Mouse (Mus musculus): ENCODE measurements around the gene P2ry2. TPM values are rescaled to one million over a fixed set of nuclear protein-coding genes. Genes with fewer than 3 reads are reported as not detected.

P2ry2 gene
- total and polyA plus RNA-seq, 2 experiments from 2014 or later: 0.24 to 0.67 TPM

DNA sequence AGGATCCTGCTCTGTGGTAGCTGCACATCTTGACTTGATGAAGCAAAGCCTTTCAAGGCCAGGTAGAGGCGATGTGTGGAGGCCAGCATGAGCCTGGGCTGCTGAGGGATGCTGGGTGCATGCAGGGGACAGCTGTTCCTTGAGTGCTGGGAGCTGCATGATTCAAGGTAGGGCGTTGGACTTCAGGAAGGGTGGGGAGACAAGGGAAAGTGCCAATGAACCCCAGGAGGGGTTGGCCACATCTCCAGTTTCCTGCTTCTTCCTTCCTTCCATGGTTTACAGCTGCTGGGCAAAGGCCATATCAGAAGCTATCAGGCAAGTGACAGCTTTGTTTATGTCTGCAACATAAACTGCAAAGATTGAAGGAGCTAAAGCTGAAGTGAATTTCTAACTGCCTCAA, 28.9 kb upstream of the P2ry2 start:
- TF ChIP-seq CTCF (IDR thresholded peaks at IDR 0.05; ENCODE audit: low read depth): no peak
- Histone ChIP-seq H3K9ac (no peak overlapping the region), H3K4me2 (ENCODE audit: low read depth) (no peak overlapping the region), H3K36me3 (ENCODE audit: insufficient read depth) (no peaks in the 10 kb centered on the region), H3K9me3 (ENCODE audit: low read length) (no peaks in the 10 kb centered on the region), H3K27me3 (ENCODE audit: insufficient read depth, low read length) (no peaks in the 10 kb centered on the region), H3K27ac (ENCODE audit: low read depth, low read length) (no peak overlapping the region), H3K4me3 (ENCODE audit: low read depth, low read length) (no peak overlapping the region), H3K4me1 (ENCODE audit: insufficient read depth) (no peaks in the 10 kb centered on the region)
- 71% methylated on average over 2 of the region's 2 CpGs for WGBS
- DNase-seq (no peak), ATAC-seq (no peak)

DNA sequence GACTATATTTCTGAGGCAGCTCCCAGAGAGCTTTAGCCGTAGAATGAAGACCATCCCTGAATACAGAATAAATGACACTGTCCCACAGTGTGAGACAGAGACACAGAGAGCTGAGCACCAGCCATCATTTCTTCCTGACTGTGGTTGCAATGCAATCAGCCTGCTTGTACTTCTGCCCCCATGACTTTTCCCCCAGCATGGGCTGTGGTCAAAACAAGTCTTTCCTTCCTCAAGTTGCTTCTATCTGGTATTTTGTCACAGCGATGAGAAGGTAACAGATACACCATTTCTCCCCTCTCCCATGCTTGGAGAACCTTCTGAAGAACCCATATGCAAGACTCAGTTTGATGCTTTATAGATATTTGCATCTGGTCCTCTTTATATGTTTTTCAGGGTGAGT, 20.7 kb upstream of the P2ry2 start:
- no peaks in the 10 kb centered on the region for H3K9me3 ChIP-seq (ENCODE audit: low read length)
- H3K4me3 ChIP-seq (ENCODE audit: low read depth, low read length): no peak overlapping the region
- H3K4me2 ChIP-seq (ENCODE audit: low read depth): no peak overlapping the region
- no peaks in the 10 kb centered on the region for H3K4me1 ChIP-seq (ENCODE audit: insufficient read depth)
- no peak for TF ChIP-seq CTCF (IDR thresholded peaks at IDR 0.05; ENCODE audit: low read depth)
- ATAC-seq (no peak), DNase-seq (no peak)
- whole genome bisulfite sequencing: 88% methylated on average over 2 of the region's 2 CpGs
- no peaks in the 10 kb centered on the region for H3K27me3 ChIP-seq (ENCODE audit: insufficient read depth, low read length)
- H3K36me3 ChIP-seq (ENCODE audit: insufficient read depth): no peaks in the 10 kb centered on the region
- no peak overlapping the region for H3K9ac ChIP-seq
- H3K27ac ChIP-seq (ENCODE audit: low read depth, low read length): no peak overlapping the region

DNA sequence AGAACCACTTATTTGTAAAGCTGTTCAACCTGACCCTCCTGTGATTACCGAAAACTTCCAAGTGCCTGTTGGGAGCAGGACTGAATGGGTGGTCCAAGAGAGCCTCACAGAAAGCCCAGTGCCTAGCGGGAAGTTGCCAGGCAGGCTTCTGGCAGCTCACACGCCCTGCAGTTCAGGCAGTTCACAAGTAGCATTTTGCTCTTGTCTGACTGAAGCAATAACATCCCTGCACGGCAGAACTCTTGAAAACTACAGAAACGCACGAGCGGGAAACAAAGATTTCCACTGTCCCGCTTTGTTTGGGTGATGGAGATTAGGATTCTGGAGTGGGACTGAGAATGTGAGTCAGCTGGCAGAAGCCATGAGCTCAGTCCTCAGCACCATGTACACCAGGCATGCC, 18.6 kb upstream of the P2ry2 start:
- no peak overlapping the region for H3K4me2 ChIP-seq (ENCODE audit: low read depth)
- no peak for ATAC-seq
- no peaks in the 10 kb centered on the region for H3K36me3 ChIP-seq (ENCODE audit: insufficient read depth)
- H3K9me3 ChIP-seq (ENCODE audit: low read length): no peaks in the 10 kb centered on the region
- H3K9ac ChIP-seq: no peak overlapping the region
- no peak overlapping the region for H3K27ac ChIP-seq (ENCODE audit: low read depth, low read length)
- no peak overlapping the region for H3K4me3 ChIP-seq (ENCODE audit: low read depth, low read length)
- 32% methylated on average over 8 of the region's 8 CpGs for WGBS
- DNase-seq: no peak
- TF ChIP-seq CTCF (IDR thresholded peaks at IDR 0.05; ENCODE audit: low read depth): no peak
- H3K4me1 ChIP-seq (ENCODE audit: insufficient read depth): no peaks in the 10 kb centered on the region
- no peaks in the 10 kb centered on the region for H3K27me3 ChIP-seq (ENCODE audit: insufficient read depth, low read length)

DNA sequence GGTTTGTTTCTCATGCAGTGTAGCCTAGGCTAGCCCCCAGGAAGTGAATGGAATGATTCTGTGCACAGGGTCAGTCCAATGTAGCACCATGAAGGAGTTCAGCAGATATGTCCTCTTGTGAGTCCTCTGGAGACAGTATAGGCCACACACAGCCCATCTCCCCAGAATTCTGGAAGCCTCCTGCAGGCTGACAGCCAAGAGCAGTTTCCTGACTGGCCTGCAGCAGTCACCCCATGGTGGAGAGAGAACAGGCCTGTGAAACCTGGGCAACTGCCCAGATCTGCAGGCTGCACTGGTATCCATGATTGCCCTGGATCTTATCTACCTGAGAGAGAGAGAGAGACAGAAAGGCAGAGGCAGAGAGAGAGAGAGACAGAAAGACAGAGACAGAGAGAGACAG, 18.1 kb upstream of the P2ry2 start:
- no peak for ATAC-seq

DNA sequence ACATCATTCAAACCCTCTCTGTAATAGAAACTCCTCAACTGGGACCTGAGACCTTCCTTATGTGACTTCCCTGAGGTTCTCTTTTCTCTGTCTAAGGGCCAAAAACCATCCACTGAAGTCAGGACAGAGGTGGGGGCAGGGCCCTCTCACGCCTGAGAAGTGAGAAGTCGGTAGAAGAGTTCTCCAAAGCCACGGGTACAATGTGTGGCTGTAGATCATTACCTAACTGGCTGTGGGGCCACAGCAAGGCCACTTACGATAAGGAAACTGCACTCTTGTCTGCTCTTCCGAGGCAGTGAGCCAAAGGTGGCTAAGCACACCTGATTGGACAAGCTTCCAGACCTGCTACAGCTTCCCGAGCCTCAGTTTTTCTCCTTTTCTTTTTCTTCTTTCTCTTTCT, 16.8 kb upstream of the P2ry2 start:
- H3K4me1 ChIP-seq (ENCODE audit: insufficient read depth): no peaks in the 10 kb centered on the region
- no peak overlapping the region for H3K4me2 ChIP-seq (ENCODE audit: low read depth)
- DNase-seq (no peak), ATAC-seq (no peak)
- H3K36me3 ChIP-seq (ENCODE audit: insufficient read depth): no peaks in the 10 kb centered on the region
- H3K4me3 ChIP-seq (ENCODE audit: low read depth, low read length): no peak overlapping the region
- H3K9ac ChIP-seq: no peak overlapping the region
- H3K9me3 ChIP-seq (ENCODE audit: low read length): no peaks in the 10 kb centered on the region
- no peak overlapping the region for H3K27ac ChIP-seq (ENCODE audit: low read depth, low read length)
- no peak for TF ChIP-seq CTCF (IDR thresholded peaks at IDR 0.05; ENCODE audit: low read depth)
- WGBS: 86% methylated on average over 6 of the region's 6 CpGs
- H3K27me3 ChIP-seq (ENCODE audit: insufficient read depth, low read length): no peaks in the 10 kb centered on the region

More for the DNA sequence above, 18.1 kb upstream of the P2ry2 start:
- TF ChIP-seq CTCF (IDR thresholded peaks at IDR 0.05; ENCODE audit: low read depth): no peak
- H3K27ac ChIP-seq (ENCODE audit: low read depth, low read length): no peak overlapping the region
- no peak overlapping the region for H3K9ac ChIP-seq
- no peak overlapping the region for H3K4me2 ChIP-seq (ENCODE audit: low read depth)
- no peaks in the 10 kb centered on the region for H3K4me1 ChIP-seq (ENCODE audit: insufficient read depth)
- H3K4me3 ChIP-seq (ENCODE audit: low read depth, low read length): no peak overlapping the region
- no peaks in the 10 kb centered on the region for H3K9me3 ChIP-seq (ENCODE audit: low read length)
- no peaks in the 10 kb centered on the region for H3K27me3 ChIP-seq (ENCODE audit: insufficient read depth, low read length)
- no peaks in the 10 kb centered on the region for H3K36me3 ChIP-seq (ENCODE audit: insufficient read depth)
- DNase-seq: no peak

DNA sequence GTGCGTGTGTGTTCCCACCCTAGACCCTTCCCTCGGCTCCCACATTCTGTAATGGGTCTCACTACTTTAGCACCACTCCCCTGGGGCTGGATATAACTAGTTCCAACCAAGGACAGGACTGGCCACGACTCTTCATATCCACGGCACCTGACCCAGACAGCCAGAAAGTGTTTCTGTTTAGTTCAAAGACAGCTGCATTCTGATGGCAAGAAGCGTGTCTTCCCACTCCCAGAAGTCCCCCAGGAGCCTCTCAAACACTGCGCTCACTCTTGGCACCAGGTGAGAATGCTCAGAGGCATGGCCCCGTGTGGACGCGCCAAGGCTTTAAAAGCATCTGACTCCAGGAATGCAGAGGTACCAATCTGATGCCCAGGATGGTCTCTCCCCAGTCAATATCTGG, 16.3 kb upstream of the P2ry2 start:
- no peak for ATAC-seq
- H3K27me3 ChIP-seq (ENCODE audit: insufficient read depth, low read length): no peaks in the 10 kb centered on the region
- 94% methylated on average over 9 of the region's 9 CpGs for WGBS
- H3K9me3 ChIP-seq (ENCODE audit: low read length): no peaks in the 10 kb centered on the region
- H3K9ac ChIP-seq: no peak overlapping the region
- H3K36me3 ChIP-seq (ENCODE audit: insufficient read depth): no peaks in the 10 kb centered on the region
- no peaks in the 10 kb centered on the region for H3K4me1 ChIP-seq (ENCODE audit: insufficient read depth)
- H3K4me2 ChIP-seq (ENCODE audit: low read depth): no peak overlapping the region
- TF ChIP-seq CTCF (IDR thresholded peaks at IDR 0.05; ENCODE audit: low read depth): no peak
- H3K4me3 ChIP-seq (ENCODE audit: low read depth, low read length): no peak overlapping the region
- H3K27ac ChIP-seq (ENCODE audit: low read depth, low read length): no peak overlapping the region
- DNase-seq: no peak

DNA sequence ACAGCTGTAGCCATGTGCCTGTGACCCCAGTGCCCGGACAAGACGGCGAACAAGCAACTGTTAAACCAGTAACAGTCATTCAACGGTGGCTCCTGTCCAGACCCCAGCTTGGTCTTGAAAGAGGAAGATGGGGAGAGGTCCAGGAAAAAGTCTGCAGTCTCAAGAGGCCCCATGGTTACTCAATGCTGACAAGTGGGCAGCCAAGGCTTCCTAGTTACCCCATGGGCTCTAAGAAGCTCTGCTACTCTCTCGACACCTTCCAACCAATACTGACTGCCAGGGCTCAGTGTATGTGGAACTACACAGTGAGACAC, 15.7 kb upstream of the P2ry2 start:
- Histone ChIP-seq H3K4me1 (ENCODE audit: insufficient read depth) (no peaks in the 10 kb centered on the region), H3K9ac (no peak overlapping the region), H3K4me2 (ENCODE audit: low read depth) (no peak overlapping the region), H3K27me3 (ENCODE audit: insufficient read depth, low read length) (no peaks in the 10 kb centered on the region), H3K36me3 (ENCODE audit: insufficient read depth) (no peaks in the 10 kb centered on the region), H3K9me3 (ENCODE audit: low read length) (no peaks in the 10 kb centered on the region), H3K4me3 (ENCODE audit: low read depth, low read length) (no peak overlapping the region), H3K27ac (ENCODE audit: low read depth, low read length) (no peak overlapping the region)
- no peak for TF ChIP-seq CTCF (IDR thresholded peaks at IDR 0.05; ENCODE audit: low read depth)
- no peak for ATAC-seq
- WGBS: 89% methylated on average over 5 of the region's 5 CpGs
- no peak for DNase-seq
